Mouse (Mus musculus) liver, embryonic 12.5 days (tissue): Measurements from ENCODE around the gene Incenp. TPM values are rescaled to one million over a fixed set of nuclear protein-coding genes. Genes with fewer than 3 reads are reported as not detected.
"Not testable (repeated sequence)": the region's sequence is repeated elsewhere in the genome, so short reads cannot be mapped to it uniquely, and the experiment has no call there.

Source experiments
- ATAC-seq: fragments of 200-750 bp; cut with Nextera tagmentation; 2 replicates; pipeline ENCODE4 v1.8.0; 2017; ENCODE audit warnings: moderate number of reproducible peaks, mild to moderate bottlenecking, moderate library complexity
- H3K27ac ChIP-seq: fragments of 300-500 bp; sonication (generic); 2 replicates; pipeline ENCODE4 v1.5.1; 2016; ENCODE audit warnings: mild to moderate bottlenecking
- H3K27me3 ChIP-seq: fragments of 300-500 bp; sonication (generic); replicated peaks from 2 replicates; pipeline ENCODE4 v1.6.1; 2016; ENCODE audit warnings: mild to moderate bottlenecking, moderate library complexity
- H3K36me3 ChIP-seq: fragments of 300-500 bp; sonication (generic); 2 replicates; pipeline ENCODE4 v1.6.1; 2016; ENCODE audit warnings: mild to moderate bottlenecking, moderate library complexity
- H3K4me1 ChIP-seq: fragments of 300-500 bp; sonication (generic); 2 replicates; pipeline ENCODE4 v1.6.1; 2016
- H3K4me2 ChIP-seq: fragments of 300-500 bp; sonication (generic); 2 replicates; pipeline ENCODE4 v1.6.1; 2016; ENCODE audit warnings: mild to moderate bottlenecking, moderate library complexity
- H3K4me3 ChIP-seq: fragments of 300-500 bp; sonication (generic); 2 replicates; pipeline ENCODE4 v1.5.1; 2016; ENCODE audit warnings: mild to moderate bottlenecking, moderate library complexity
- H3K9ac ChIP-seq: fragments of 300-500 bp; sonication (generic); 2 replicates; pipeline ENCODE4 v1.6.1; 2016; ENCODE audit warnings: mild to moderate bottlenecking, moderate library complexity
- H3K9me3 ChIP-seq: fragments of 300-500 bp; sonication (generic); replicated peaks from 2 replicates; pipeline ENCODE4 v1.6.1; 2016; ENCODE audit warnings: mild to moderate bottlenecking, moderate library complexity
- WGBS: fragments of 180-500 bp; shearing (Covaris S2); methylation state at CpG from one replicate; pipeline ENCODE4 v1.1.7; 2016; ENCODE audit not compliant: insufficient replicate concordance; 5-methylcytosine and 5-hydroxymethylcytosine counted together
- polyA plus RNA-seq: library from polyadenylated mRNA; unstranded; fragments of >200 nt; fragmentation: Nextera tagmentation; extraction: Ambion mirVana; gene quantifications from 2 replicates; pipeline ENCODE4 v1.2.1, GENCODE M21; 2016

Gene Incenp
- polyA plus RNA-seq, 1 experiment from 2014 or later: 157 TPM

DNA sequence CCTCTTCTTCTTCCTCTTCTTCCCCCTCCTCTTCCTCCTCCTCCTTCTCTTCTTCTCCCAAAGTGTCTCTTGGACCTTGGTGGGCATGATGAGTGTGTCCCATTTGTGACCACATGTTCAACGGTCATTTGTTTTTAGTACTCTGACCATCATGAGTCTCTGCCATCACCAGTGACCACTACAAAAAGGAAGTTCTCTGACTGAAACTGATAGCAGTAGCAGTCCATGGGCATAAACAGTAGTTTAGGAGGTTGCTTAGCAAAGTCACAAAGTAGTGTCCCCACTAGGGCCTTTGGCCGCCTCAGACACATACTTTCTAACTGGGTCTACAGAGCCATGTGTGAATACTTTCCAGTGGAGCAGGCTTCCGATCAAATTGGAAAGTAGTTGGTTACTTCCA is 15.0 kb upstream of the Incenp start:
- Histone ChIP-seq H3K9me3 (no peaks in the 10 kb centered on the region), H3K36me3 (no peaks in the 10 kb centered on the region), H3K27ac (no peak overlapping the region), H3K27me3 (no peaks in the 10 kb centered on the region), H3K4me2 (no peak overlapping the region), H3K4me1 (peaks cover 28% of the 10 kb centered on the region), H3K9ac (no peak overlapping the region), H3K4me3 (no peak overlapping the region)
- ATAC-seq: no peak
- 50% methylated on average over 3 of the region's 3 CpGs for WGBS

DNA sequence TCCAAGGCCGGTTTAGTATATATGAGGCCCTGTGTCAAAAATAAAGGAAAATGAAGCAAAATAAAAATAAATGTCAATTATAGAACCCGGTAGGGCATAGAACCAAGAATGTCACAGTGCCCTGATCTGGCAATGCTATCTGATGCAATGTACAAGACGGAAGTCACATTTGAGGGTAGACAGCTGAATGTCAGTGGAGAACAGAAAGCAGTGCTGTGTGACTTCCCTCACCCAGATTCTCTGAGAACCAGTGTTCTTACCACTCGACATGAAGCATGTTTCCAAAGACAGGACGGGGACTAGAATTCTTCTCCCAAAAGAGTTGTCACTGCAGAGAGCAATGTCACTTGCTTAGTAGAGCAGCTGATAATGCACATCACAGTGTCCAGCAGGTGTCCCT is 14.4 kb upstream of the Incenp start:
- 65% methylated on average over 5 of the region's 5 CpGs for WGBS
- H3K9me3 ChIP-seq: no peaks in the 10 kb centered on the region
- H3K4me1 ChIP-seq: peaks cover 26% of the 10 kb centered on the region
- ATAC-seq: no peak
- H3K36me3 ChIP-seq: no peaks in the 10 kb centered on the region
- no peak overlapping the region for H3K27ac ChIP-seq
- no peak overlapping the region for H3K9ac ChIP-seq
- H3K4me2 ChIP-seq: no peak overlapping the region
- H3K4me3 ChIP-seq: no peak overlapping the region
- H3K27me3 ChIP-seq: no peaks in the 10 kb centered on the region

DNA sequence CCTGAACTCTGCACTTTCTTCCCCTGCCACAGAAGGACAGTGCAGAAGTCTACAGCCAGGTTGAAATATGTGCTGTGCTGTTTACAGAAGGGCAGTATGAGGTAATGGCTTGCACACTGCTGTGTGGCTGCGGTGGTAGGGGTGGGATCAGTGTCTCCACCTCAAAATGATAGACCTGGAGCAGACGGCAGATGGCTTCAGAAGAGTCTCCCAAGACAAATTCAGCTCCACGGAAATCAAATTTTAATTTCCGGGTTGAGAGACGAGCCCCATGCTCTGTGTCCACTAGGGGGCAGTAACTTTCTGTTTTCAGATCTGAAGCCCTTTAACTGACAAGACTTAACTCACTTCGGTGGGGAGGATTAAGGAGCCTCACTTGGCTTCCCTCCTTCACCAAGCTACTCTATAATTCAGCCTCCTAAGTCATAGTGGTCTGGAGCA is 12.0 kb upstream of the Incenp start:
- Histone ChIP-seq H3K4me3 (no peak overlapping the region), H3K27me3 (no peaks in the 10 kb centered on the region), H3K4me1 (peaks cover 16% of the 10 kb centered on the region), H3K36me3 (no peaks in the 10 kb centered on the region), H3K9ac (no peak overlapping the region), H3K4me2 (peak overlapping the region; percentile 45), H3K9me3 (no peaks in the 10 kb centered on the region), H3K27ac (peak overlapping the region; percentile 30; the same call in 1 of the 2 replicates)
- WGBS: 12% methylated on average over 6 of the region's 6 CpGs
- ATAC-seq: peak; percentile 64; the same call in 1 of the 2 replicates

DNA sequence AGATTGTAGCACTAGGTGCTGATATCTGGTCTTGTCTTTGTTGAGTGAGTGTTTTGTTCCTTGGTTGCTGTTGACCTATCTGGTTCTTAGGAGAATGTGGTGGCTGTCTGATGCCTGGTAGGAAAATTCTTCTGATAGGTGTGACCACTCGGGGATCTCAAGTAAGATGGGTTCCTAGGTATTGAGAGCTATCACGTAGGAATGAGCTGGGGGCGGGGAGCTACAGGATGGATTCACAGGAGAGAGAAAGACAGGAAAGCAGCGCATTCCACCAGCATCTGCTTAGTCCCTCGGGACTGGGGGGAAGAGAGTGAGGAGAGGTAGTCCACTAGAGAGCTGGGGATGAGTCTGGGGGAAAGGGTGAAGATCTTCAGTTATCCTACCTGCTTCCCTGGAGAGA is 10.0 kb upstream of the Incenp start:
- no peak for ATAC-seq
- H3K27ac ChIP-seq: no peak overlapping the region
- H3K9ac ChIP-seq: no peak overlapping the region
- no peak overlapping the region for H3K4me2 ChIP-seq
- H3K27me3 ChIP-seq: no peaks in the 10 kb centered on the region
- 68% methylated on average over 5 of the region's 5 CpGs for WGBS
- no peaks in the 10 kb centered on the region for H3K9me3 ChIP-seq
- no peaks in the 10 kb centered on the region for H3K36me3 ChIP-seq
- H3K4me3 ChIP-seq: no peak overlapping the region
- H3K4me1 ChIP-seq: peaks cover 16% of the 10 kb centered on the region

DNA sequence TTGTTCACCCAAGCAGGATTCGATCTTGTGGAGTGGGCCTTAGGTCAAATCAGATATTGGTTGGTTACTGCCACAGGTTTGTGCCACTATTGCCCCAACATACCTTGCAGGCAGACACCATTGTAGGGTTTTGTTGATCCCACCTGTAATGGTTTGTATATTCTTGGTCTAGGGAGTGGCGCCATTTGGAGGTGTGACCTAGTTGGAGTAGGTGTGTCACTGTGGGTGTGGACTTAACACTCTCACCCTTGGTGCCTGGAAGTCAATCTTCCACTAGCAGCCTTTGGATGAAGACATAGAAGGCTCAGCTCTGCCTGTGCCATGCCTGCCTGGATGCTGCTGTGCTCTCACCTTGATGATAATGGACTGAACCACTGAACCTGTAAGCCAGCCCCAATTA is 1.3 kb upstream of the Incenp start:
- Histone ChIP-seq H3K36me3 (peaks cover 23% of the 10 kb centered on the region), H3K4me1 (peaks cover 43% of the 10 kb centered on the region), H3K27ac (peak overlapping the region; percentile 94), H3K4me3 (peak overlapping the region; percentile 85), H3K4me2 (peak overlapping the region; percentile 74), H3K9ac (peak overlapping the region; percentile 75; the same call in 1 of the 2 replicates)
- 86% methylated on average over 2 of the region's 2 CpGs for whole genome bisulfite sequencing
- H3K9me3 ChIP-seq, ATAC-seq, H3K27me3 ChIP-seq: not testable (repeated sequence)

DNA sequence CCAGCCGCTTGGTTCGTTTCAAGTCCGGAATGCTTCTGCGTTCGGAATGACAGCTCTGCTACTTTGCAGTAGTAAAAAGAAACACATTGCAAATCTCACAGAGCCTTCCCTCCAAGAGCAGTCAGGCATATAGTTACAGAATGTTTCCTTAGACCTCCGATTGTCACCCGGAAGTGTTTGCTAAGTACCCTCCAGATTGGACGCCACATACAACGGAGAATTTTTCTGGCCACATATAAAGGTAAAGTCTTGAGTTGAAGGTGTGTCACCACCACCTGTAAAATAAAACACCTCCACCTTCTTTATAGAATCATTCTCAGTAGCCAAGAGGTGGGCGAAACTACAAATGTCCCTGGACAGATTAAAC is 412 bp upstream of the Incenp start:
- Histone ChIP-seq H3K4me2 (peak overlapping the region; percentile 74), H3K36me3 (peaks cover 32% of the 10 kb centered on the region), H3K9ac (peak overlapping the region; percentile 75), H3K4me3 (peak overlapping the region; percentile 85), H3K27ac (peak overlapping the region; percentile 94), H3K27me3 (no peaks in the 10 kb centered on the region), H3K9me3 (no peaks in the 10 kb centered on the region), H3K4me1 (peaks cover 53% of the 10 kb centered on the region)
- ATAC-seq: peak; percentile 49
- WGBS: 6% methylated on average over 10 of the region's 10 CpGs

DNA sequence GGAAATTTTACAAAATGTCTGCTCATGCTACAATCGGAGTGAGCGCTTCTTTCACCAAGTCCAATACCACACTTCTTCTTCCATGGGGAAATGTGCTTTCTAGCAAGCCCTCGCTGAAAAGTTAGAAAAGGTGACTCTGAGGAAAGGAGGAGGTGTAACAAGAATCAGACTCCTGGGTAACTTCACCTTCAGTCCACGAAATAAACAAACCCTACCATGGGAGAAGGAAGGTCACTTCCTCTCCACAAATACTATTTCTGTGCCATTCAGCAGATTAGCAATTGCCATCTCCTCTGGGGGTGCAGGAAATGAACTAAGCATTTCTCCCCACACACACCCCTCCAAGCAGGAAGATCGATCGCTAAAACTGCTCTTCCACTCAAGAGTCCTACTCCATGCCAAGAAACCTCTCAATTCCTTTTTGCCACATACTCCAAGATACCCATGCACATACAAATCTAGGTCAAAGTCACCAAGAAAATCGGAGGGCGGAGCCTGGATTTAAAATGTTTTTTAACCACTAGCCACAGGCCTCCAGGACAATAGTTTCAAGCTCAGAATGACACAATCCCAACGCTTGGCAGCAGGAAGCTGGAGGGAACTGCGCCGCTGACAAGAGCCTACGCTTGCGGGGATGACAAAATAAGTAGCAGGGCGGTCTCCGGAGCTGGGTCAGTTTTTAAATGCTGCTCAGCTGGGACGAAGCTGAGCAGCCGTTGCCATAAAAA is 848 bp downstream of the Incenp start:
- Histone ChIP-seq H3K27me3 (no peaks in the 10 kb centered on the region), H3K9ac (peak overlapping the region; percentile 94), H3K4me3 (peak overlapping the region; percentile 85), H3K27ac (peak overlapping the region; percentile 94), H3K4me1 (peaks cover 65% of the 10 kb centered on the region), H3K4me2 (peak overlapping the region; percentile 93), H3K36me3 (peaks cover 45% of the 10 kb centered on the region), H3K9me3 (no peaks in the 10 kb centered on the region)
- WGBS: 8% methylated on average over 17 of the region's 17 CpGs
- no peak for ATAC-seq

DNA sequence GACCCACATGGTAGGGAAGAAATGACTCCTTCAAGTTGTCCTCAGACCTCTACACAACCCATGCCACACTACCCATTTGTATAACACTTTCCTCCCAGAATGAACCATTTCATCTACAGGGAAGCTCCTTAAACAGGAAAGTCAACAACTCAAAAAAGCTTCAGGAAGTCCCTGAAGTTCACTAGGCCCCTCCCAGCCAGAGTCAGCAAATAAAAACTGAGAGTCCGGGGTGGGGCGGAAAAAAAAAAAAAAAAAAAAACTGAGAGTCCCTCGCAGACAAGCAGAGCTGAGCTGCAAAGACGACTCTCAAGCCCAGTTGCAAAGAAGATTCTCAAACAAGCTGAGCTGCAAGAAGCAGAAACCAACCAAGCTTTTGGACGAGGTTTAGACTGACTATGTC is 3.3 kb downstream of the Incenp start:
- no peak for ATAC-seq
- peak overlapping the region; percentile 93 for H3K4me2 ChIP-seq
- peak overlapping the region; percentile 57; the same call in 1 of the 2 replicates for H3K27ac ChIP-seq
- no peaks in the 10 kb centered on the region for H3K27me3 ChIP-seq
- H3K9me3 ChIP-seq: no peaks in the 10 kb centered on the region
- no peak overlapping the region for H3K9ac ChIP-seq
- 56% methylated on average over 5 of the region's 5 CpGs for WGBS
- peak overlapping the region; percentile 85 for H3K4me3 ChIP-seq
- peaks cover 69% of the 10 kb centered on the region for H3K36me3 ChIP-seq
- peaks cover 81% of the 10 kb centered on the region for H3K4me1 ChIP-seq

DNA sequence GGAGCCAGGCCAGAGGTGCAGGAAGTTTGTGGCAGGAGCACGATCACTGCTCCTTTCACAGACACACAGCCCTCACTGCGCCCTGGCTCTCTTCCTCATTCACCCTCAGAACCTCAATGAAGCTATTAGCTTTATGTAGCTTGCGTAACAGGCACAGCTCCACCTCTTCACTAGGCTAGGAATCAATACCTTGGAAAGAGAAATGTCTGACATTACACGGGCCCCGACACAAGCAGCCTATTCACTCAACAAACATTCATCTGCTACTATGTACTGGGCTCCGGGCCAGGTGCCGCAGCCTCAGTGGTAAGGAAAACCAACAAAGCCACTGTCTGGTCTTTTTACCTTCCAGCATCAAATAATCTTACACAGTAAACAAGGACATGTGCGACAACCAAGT is 12.6 kb downstream of the Incenp start:
- H3K9ac ChIP-seq: no peak overlapping the region
- no peak overlapping the region for H3K4me3 ChIP-seq
- WGBS: 83% methylated on average over 8 of the region's 8 CpGs
- H3K4me1 ChIP-seq: peaks cover 11% of the 10 kb centered on the region; the same call in 1 of the 2 replicates
- ATAC-seq: peak; percentile 42; the same call in 1 of the 2 replicates
- no peaks in the 10 kb centered on the region for H3K9me3 ChIP-seq
- no peaks in the 10 kb centered on the region for H3K27me3 ChIP-seq
- no peak overlapping the region for H3K27ac ChIP-seq
- H3K4me2 ChIP-seq: no peak overlapping the region
- H3K36me3 ChIP-seq: peaks cover 99% of the 10 kb centered on the region

DNA sequence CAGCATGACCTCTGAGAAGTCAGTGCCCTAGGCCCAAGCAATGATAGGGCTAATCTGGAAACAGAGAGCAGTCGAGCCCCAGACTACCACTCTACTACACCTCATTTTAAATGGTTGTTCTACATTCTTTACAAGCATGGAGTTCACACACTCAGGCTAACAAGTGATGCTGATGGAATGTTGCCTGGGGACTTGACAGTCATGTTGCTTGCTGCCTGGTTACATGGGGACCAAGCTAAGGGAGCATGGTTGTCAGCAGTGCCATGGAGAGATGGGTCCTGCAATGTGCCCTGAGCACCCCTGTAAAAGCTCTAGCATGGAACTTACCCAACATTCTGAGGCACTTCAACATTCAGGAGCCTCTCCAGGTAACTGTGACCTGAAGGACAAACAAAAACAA is 13.0 kb downstream of the Incenp start:
- ATAC-seq: no peak
- peaks cover 99% of the 10 kb centered on the region for H3K36me3 ChIP-seq
- H3K4me1 ChIP-seq: peaks cover 6% of the 10 kb centered on the region; the same call in 1 of the 2 replicates
- H3K4me3 ChIP-seq: no peak overlapping the region
- no peak overlapping the region for H3K9ac ChIP-seq
- no peaks in the 10 kb centered on the region for H3K27me3 ChIP-seq
- H3K27ac ChIP-seq: no peak overlapping the region
- WGBS: 79% methylated on average over 1 of the region's 1 CpGs
- no peak overlapping the region for H3K4me2 ChIP-seq
- no peaks in the 10 kb centered on the region for H3K9me3 ChIP-seq

DNA sequence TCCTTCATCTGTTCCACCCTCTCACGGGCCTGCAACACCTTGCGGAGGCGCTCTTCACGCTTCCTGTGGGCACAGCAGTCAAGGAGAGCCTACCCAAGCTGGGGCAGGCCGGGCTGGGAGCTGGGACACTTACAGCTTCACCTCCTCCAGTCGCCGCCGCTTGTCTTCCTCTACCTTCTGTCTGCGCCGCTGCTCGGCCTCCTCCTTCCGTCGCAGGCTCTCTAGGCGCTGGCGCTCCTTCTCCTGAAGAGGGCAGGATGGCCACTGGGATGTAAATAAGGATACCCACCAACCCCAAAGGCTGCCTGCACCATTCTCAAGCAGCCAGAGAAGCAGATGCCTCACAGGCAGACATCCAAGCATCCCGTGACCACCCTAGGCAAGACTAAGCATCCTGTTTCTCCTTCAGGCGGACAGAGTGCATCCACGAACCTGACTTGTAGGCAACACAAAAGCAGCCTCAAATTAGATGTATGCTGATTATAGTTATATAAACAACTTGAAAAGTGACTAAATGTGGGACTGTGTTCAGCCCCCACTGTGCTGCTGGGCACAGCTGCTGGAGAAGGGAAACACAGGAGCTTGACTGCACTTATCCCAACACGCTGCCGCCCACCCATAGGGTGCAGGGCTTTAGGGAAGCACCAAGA is 21.0 kb downstream of the Incenp start:
- H3K4me1 ChIP-seq: peaks cover 11% of the 10 kb centered on the region; the same call in 1 of the 2 replicates
- no peak overlapping the region for H3K4me3 ChIP-seq

DNA sequence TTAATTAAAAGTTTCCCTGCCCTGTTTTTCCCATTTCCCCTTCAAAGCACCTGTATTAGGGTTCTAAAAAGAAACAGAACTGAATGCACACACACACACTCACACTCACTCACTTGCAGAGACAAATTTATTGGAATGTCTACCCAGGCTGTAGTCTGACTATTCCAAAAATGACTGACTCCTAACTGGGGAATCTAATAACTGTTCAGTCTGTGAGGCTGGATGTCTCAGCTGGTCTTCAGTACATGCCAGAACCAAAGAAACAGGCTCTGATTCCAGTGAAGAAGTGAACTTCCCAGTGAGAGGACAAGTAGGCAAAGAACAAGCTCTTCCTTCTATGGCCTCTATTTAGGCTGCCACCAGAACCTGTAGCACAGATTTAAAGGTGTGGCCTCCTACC is 33.9 kb downstream of the Incenp start:
- Histone ChIP-seq H3K4me1 (no peaks in the 10 kb centered on the region), H3K9ac (no peak overlapping the region), H3K27me3 (no peaks in the 10 kb centered on the region), H3K36me3 (peaks cover 17% of the 10 kb centered on the region), H3K4me3 (no peak overlapping the region), H3K9me3 (no peaks in the 10 kb centered on the region), H3K4me2 (no peak overlapping the region), H3K27ac (no peak overlapping the region)
- ATAC-seq: no peak

More for the DNA sequence above, 21.0 kb downstream of the Incenp start:
- no peaks in the 10 kb centered on the region for H3K9me3 ChIP-seq
- no peak overlapping the region for H3K4me2 ChIP-seq
- 93% methylated on average over 20 of the region's 20 CpGs for WGBS
- no peaks in the 10 kb centered on the region for H3K27me3 ChIP-seq
- no peak for ATAC-seq
- H3K36me3 ChIP-seq: peaks cover 100% of the 10 kb centered on the region
- H3K27ac ChIP-seq: no peak overlapping the region
- no peak overlapping the region for H3K9ac ChIP-seq
